Mouse (Mus musculus): ENCODE data around the gene Zbed5. TPM values are rescaled to one million over a fixed set of nuclear protein-coding genes. Genes with fewer than 3 reads are reported as not detected.

The Zbed5 gene
- total and polyA plus RNA-seq, 3 experiments = 4.5 to 6.4 (median 4.9) TPM

DNA sequence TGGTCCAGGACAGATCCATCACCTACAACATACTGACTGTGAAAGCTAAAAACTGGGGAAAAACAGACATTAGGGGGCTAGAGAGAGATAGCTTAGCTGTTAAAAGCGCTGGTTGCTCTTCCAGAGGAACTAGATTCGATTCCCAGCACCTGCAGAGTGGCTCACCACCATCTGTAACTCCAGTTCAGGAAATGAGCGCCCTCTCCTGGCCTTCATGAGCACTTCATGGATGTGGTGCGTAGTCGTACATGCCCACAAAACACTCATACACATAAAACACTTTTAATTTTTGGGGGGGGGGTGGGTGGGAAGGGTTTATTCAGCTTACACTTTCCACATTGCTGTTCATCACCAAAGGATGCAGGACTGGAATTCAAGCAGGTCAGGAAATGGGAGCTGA is 39.1 kb upstream of the Zbed5 start:
- dilution Hi-C loops (cut with MboI; ENCODE audit: extremely low pct_ligation_motif_present, extremely low pct_unique_long_range_greater_than_20kb, low sequenced_read_pairs) = no loop called here
- peak in 1 of 2 experiments; percentile 27; a peak in 2 of 4 replicates for TF ChIP-seq CTCF (conservative IDR thresholded peaks at IDR 0.05 in 1 of 2, IDR thresholded peaks at IDR 0.05 in 1 of 2; ENCODE audit: low read depth in 2 of 2, low read length in 2 of 2)
- TF ChIP-seq RCOR1 (conservative IDR thresholded peaks at IDR 0.05; ENCODE audit: low read depth, low read length) = no peak
- TF ChIP-seq HCFC1 (IDR thresholded peaks at IDR 0.05; ENCODE audit: low read depth, low read length) = no peak
- TF ChIP-seq ZC3H11A (IDR thresholded peaks at IDR 0.05; ENCODE audit: low read depth, low read length) = no peak
- peaks cover 60 to 86% of the 10 kb centered on the region in 2 experiments for H3K36me3 ChIP-seq (replicated peaks in 1 of 2; ENCODE audit: control insufficient read depth in 1 of 2, insufficient read depth in 1 of 2, low read length in 1 of 2)
- H3K9me3 ChIP-seq (replicated peaks; ENCODE audit: low read length) = no peaks in the 10 kb centered on the region
- no peaks in the 10 kb centered on the region for H3K27me3 ChIP-seq (replicated peaks)
- no peak for DNase-seq (ENCODE audit: extremely low read depth)
- H3K27ac ChIP-seq (ENCODE audit: insufficient read depth, low read depth) = no peak overlapping the region
- H3K4me2 ChIP-seq (ENCODE audit: insufficient read depth, low read depth, poor library complexity, severe bottlenecking) = no peak overlapping the region
- H3K4me1 ChIP-seq (ENCODE audit: control insufficient read depth in 1 of 2, insufficient read depth in 2 of 2) = no peaks in the 10 kb centered on the region
- no peak overlapping the region for H3K4me3 ChIP-seq (replicated peaks in 1 of 3; ENCODE audit: low read depth in 2 of 3, low read length in 2 of 3, poor library complexity in 1 of 3)
- no peaks in the 10 kb centered on the region for H3K79me2 ChIP-seq (replicated peaks; ENCODE audit: control insufficient read depth, extremely low read depth, insufficient read depth, poor library complexity, severe bottlenecking)
- in situ Hi-C loops (cut with MboI; ENCODE audit: low pct_ligation_motif_present, low pct_unique_long_range_greater_than_20kb, low sequenced_read_pairs) = no loop called here
- no peak overlapping the region for H3K9ac ChIP-seq (ENCODE audit: insufficient read depth, low read depth)

DNA sequence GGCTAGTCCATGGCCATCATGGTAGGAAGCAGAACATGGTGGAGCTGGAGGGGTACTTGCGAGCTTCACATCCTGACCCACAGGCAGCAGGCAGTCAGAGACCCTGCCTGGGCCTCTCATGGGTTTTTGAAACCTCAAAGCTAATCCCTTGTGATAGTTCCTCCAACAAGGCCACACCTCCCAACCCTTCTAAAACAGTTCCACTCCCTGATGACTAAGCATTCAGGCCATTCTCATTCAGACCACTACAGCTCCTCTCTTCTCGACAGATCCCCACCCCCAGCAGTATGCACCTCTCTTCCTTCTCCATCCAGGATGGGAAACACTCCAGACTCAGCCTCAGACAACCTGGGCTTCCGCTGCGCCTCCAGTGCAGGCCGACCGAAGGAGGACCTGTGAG is 33.2 kb upstream of the Zbed5 start:
- H3K27me3 ChIP-seq (replicated peaks) = no peaks in the 10 kb centered on the region
- TF ChIP-seq ZNF384 (IDR thresholded peaks at IDR 0.05; ENCODE audit: low read depth, low read length) = no peak
- TF ChIP-seq MAZ (IDR thresholded peaks at IDR 0.05; ENCODE audit: low read depth, low read length) = no peak
- no peak for TF ChIP-seq JUN (IDR thresholded peaks at IDR 0.05; ENCODE audit: insufficient read depth, low read depth, low read length)
- TF ChIP-seq CTCF (conservative IDR thresholded peaks at IDR 0.05 in 1 of 2, IDR thresholded peaks at IDR 0.05 in 1 of 2; ENCODE audit: low read depth in 2 of 2, low read length in 2 of 2) = no peak
- TF ChIP-seq E2F4 (IDR thresholded peaks at IDR 0.05; ENCODE audit: insufficient replicate concordance, low read depth, low read length) = no peak
- TF ChIP-seq BHLHE40 (IDR thresholded peaks at IDR 0.05; ENCODE audit: low read depth, low read length) = no peak
- TF ChIP-seq USF1 (IDR thresholded peaks at IDR 0.05; ENCODE audit: low read depth, low read length) = no peak
- TF ChIP-seq POLR2AphosphoS2 (IDR thresholded peaks at IDR 0.05; ENCODE audit: low read depth, low read length) = no peak
- no peak for TF ChIP-seq ZC3H11A (IDR thresholded peaks at IDR 0.05; ENCODE audit: low read depth, low read length)
- TF ChIP-seq PAX5 (IDR thresholded peaks at IDR 0.05; ENCODE audit: low read length) = no peak
- TF ChIP-seq EP300 (IDR thresholded peaks at IDR 0.05; ENCODE audit: low read length) = no peak
- TF ChIP-seq ZMIZ1 (IDR thresholded peaks at IDR 0.05; ENCODE audit: low read depth, low read length) = no peak
- no peak for TF ChIP-seq KAT2A (IDR thresholded peaks at IDR 0.05; ENCODE audit: insufficient replicate concordance, low read length)
- no peak for TF ChIP-seq MYC (IDR thresholded peaks at IDR 0.05; ENCODE audit: low read depth, low read length)
- TF ChIP-seq TBP (conservative IDR thresholded peaks at IDR 0.05; ENCODE audit: low read depth, low read length) = no peak
- TF ChIP-seq NELFE (IDR thresholded peaks at IDR 0.05; ENCODE audit: low read depth, low read length) = no peak
- TF ChIP-seq IRF4 (IDR thresholded peaks at IDR 0.05; ENCODE audit: low read depth, low read length) = no peak
- TF ChIP-seq MXI1 (IDR thresholded peaks at IDR 0.05; ENCODE audit: low read depth, low read length) = no peak
- TF ChIP-seq MEF2A (IDR thresholded peaks at IDR 0.05; ENCODE audit: borderline replicate concordance, low read depth, low read length) = no peak
- TF ChIP-seq CHD2 (IDR thresholded peaks at IDR 0.05; ENCODE audit: low read length) = no peak
- H3K79me2 ChIP-seq (replicated peaks; ENCODE audit: control insufficient read depth, extremely low read depth, insufficient read depth, poor library complexity, severe bottlenecking) = no peaks in the 10 kb centered on the region
- H3K9me3 ChIP-seq (replicated peaks; ENCODE audit: low read length) = peaks cover 10% of the 10 kb centered on the region
- H3K4me1 ChIP-seq (ENCODE audit: control insufficient read depth in 1 of 2, insufficient read depth in 2 of 2) = no peaks in the 10 kb centered on the region
- H3K27ac ChIP-seq (ENCODE audit: insufficient read depth, low read depth) = no peak overlapping the region
- no peak overlapping the region for H3K9ac ChIP-seq (ENCODE audit: insufficient read depth, low read depth)
- dilution Hi-C loops (cut with MboI; ENCODE audit: extremely low pct_ligation_motif_present, extremely low pct_unique_long_range_greater_than_20kb, low sequenced_read_pairs) (no loop called here), in situ Hi-C loops (cut with MboI; ENCODE audit: low pct_ligation_motif_present, low pct_unique_long_range_greater_than_20kb, low sequenced_read_pairs) (no loop called here)
- peaks cover 48 to 61% of the 10 kb centered on the region in 2 experiments for H3K36me3 ChIP-seq (replicated peaks in 1 of 2; ENCODE audit: control insufficient read depth in 1 of 2, insufficient read depth in 1 of 2, low read length in 1 of 2)
- H3K4me3 ChIP-seq (replicated peaks in 1 of 3; ENCODE audit: low read depth in 2 of 3, low read length in 2 of 3, poor library complexity in 1 of 3) = no peak overlapping the region
- DNase-seq (ENCODE audit: extremely low read depth) = no peak
- H3K4me2 ChIP-seq (ENCODE audit: insufficient read depth, low read depth, poor library complexity, severe bottlenecking) = no peak overlapping the region

All from CH12.LX (cell line).